Mouse (Mus musculus) stomach, postnatal 0 days (tissue): ENCODE measurements around the gene Tyw3.

Experiments used
- CTCF ChIP-seq: IDR thresholded peaks from 2 replicates; pipeline ENCODE4 v1.5.1; 2016; ENCODE audit warnings: antibody characterized with exemption, low read depth, mild to moderate bottlenecking, moderate library complexity
- EP300 ChIP-seq: optimal IDR thresholded peaks from 2 replicates; pipeline ENCODE3; 2016; ENCODE audit warnings: antibody characterized with exemption

DNA sequence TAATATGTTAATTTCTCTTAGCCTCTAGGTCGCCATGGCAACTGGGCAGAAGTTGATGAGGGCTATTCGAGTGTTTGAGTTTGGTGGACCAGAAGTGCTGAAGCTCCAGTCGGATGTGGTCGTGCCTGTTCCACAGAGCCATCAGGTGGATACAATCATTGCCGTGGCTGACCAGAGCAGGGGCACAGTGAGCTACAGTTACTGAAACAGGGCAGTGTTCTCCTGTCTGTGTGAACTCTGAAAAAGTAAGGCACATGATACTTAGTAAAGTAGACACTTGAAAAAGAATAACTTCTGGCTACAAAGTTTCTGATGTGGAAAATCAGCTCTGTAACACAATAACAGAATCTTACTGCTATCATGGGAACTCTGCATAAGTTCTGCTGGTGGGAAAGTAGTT, 8.0 kb upstream of the Tyw3 start:
- TF ChIP-seq EP300 (no peak), CTCF (no peak)
